Mouse (Mus musculus): Measurements from ENCODE around the gene Treml1.

GRCm38 (mm10) chr17:48391446-48391845, 31.7 kb downstream of the Treml1 start:
- TF ChIP-seq CTCF (IDR thresholded peaks at IDR 0.05; ENCODE audit: insufficient read depth, low read depth, low read length) (no peak), POLR2A (IDR thresholded peaks at IDR 0.05; ENCODE audit: insufficient read depth, low read depth, low read length) (no peak)
